Mouse (Mus musculus) ES-Bruce4 (cell line): ENCODE results near the gene Sapcd1.

Source experiments
- CTCF ChIP-seq: IDR thresholded peaks from one replicate; pipeline ENCODE4 v1.8.1; 2011; ENCODE audit warnings: low read depth, low read length
- EP300 ChIP-seq: IDR thresholded peaks from 2 replicates; pipeline ENCODE4 v1.6.1; 2011; ENCODE audit warnings: low read depth, low read length; ENCODE audit not compliant: insufficient read depth
- POLR2A ChIP-seq: IDR thresholded peaks from one replicate; pipeline ENCODE4 v1.8.1; 2011; ENCODE audit warnings: low read length; ENCODE audit not compliant: insufficient read depth

- TF ChIP-seq CTCF (no peak), POLR2A (no peak), EP300 (no peak)
Measured at GRCm38 (mm10) chr17:35022541-35023060, 5.2 kb downstream of the Sapcd1 start.
